12 mouse cellular contexts compared by ENCODE assay signal in the genomic region with DNA sequence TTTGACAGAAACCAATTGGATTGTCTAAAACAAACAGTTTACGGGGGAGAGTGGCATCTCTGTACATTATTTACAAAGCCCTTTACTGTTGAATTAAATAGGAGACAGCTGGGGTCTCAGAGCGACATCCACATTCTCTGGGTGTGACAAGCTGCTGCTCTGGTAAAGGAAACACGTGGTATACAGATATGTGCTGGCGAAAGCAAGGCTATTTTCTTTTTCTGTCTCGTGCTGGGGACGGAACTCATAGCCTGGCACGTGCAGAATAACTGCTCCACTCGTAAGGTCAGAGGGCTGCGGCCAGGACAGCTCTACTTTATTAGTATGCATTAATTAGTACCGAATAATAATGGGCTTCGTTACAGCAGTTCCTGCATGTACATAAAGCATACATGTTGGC. TPM values are rescaled to one million over a fixed set of nuclear protein-coding genes. Genes with fewer than 3 reads are reported as not detected.
A peak's percentile ranks its signal among the peaks of the same experiment; 100 is the strongest.
DNase-seq lines count a peak whose midpoint lies in the region; ATAC-seq and TF ChIP-seq lines count a peak whose summit lies in the region.
"Had no signal": no experiment of that assay in that cellular context is flagged by ENCODE, and none has a peak within 500 bp of the region (broad histone marks: within the 10 kb centered on the region; RNA-seq: fewer than 3 reads in every experiment).

No protein-coding gene starts in this region.

- no peaks in the 10 kb centered on the region for H3K27me3 ChIP-seq in kidney, adult 2 months (replicated peaks; ENCODE audit: control insufficient read depth, insufficient read depth, low read length)
- no peaks in the 10 kb centered on the region for H3K27me3 ChIP-seq in kidney, embryonic 14.5 days (ENCODE audit: control insufficient read depth, insufficient read depth, low read length)
- no peaks in the 10 kb centered on the region for H3K27me3 ChIP-seq in spleen, adult 2 months (ENCODE audit: control insufficient read depth, insufficient read depth, low read length)
- no peaks in the 10 kb centered on the region for H3K27me3 ChIP-seq in heart, postnatal 0 days (ENCODE audit: control insufficient read depth, insufficient read depth, low read length)
- H3K27me3 ChIP-seq in stomach, embryonic 16.5 days (ENCODE audit: control insufficient read depth, insufficient read depth, low read length): no peaks in the 10 kb centered on the region
- H3K27me3 ChIP-seq in hindbrain, embryonic 13.5 days: no peaks in the 10 kb centered on the region
- H3K27me3 ChIP-seq: limb, embryonic 12.5 days had no signal

- H3K9ac ChIP-seq in kidney, embryonic 14.5 days (ENCODE audit: low read depth, low read length): no peak overlapping the region
- H3K9ac ChIP-seq in heart, postnatal 0 days (replicated peaks; ENCODE audit: low read depth, low read length): no peak overlapping the region
- H3K9ac ChIP-seq in stomach, embryonic 16.5 days (ENCODE audit: low read length): no peak overlapping the region
- H3K9ac ChIP-seq in hindbrain, embryonic 13.5 days: no peak overlapping the region
- H3K9ac ChIP-seq: limb, embryonic 12.5 days had no signal

- no peak for TF ChIP-seq EP300 in heart, postnatal 0 days (IDR thresholded peaks at IDR 0.05; ENCODE audit: low read depth)

- TF ChIP-seq POLR2A in kidney, adult 2 months (IDR thresholded peaks at IDR 0.05; ENCODE audit: low read depth, low read length): no peak
- no peak for TF ChIP-seq POLR2A in spleen, adult 2 months (IDR thresholded peaks at IDR 0.05; ENCODE audit: low read depth, low read length)

- intact Hi-C loops in left cerebral cortex, adult 2 months (cut with DNase I): no loop called here

- DNase-seq in kidney, adult 2 months: peak; percentile 26
- no peak for DNase-seq in spleen, adult 2 months (ENCODE audit: low read depth in 1 of 2, low spot score in 2 of 2)
- no peak for DNase-seq in spleen, postnatal 10 days (ENCODE audit: low spot score in 2 of 2)
- peak; percentile 79 for DNase-seq in heart, postnatal 0 days (ENCODE audit: low spot score)
- DNase-seq in left cerebral cortex, adult 2 months (ENCODE audit: extremely low spot score in 1 of 2, low spot score in 2 of 2): no peak
- DNase-seq: cerebellum, adult 9-10 months; gastrocnemius, postnatal 25 days had no signal

- no peak overlapping the region for H3K4me2 ChIP-seq in kidney, embryonic 14.5 days (replicated peaks; ENCODE audit: low read depth, low read length)
- H3K4me2 ChIP-seq in heart, postnatal 0 days (ENCODE audit: low read depth, low read length): peak overlapping the region; percentile 11; the same call in 1 of the 2 replicates
- H3K4me2 ChIP-seq in stomach, embryonic 16.5 days (ENCODE audit: low read depth, low read length): 0 out of 2 replicates have a peak overlapping the region, but pooled peaks have one; percentile 17
- no peak overlapping the region for H3K4me2 ChIP-seq in hindbrain, embryonic 13.5 days
- H3K4me2 ChIP-seq: limb, embryonic 12.5 days had no signal

- no peak overlapping the region for H3K27ac ChIP-seq in kidney, adult 2 months (ENCODE audit: insufficient read depth, low read depth, low read length)
- no peak overlapping the region for H3K27ac ChIP-seq in kidney, embryonic 14.5 days (ENCODE audit: low read depth, low read length)
- peak overlapping the region; percentile 20; the same call in 1 of the 2 replicates for H3K27ac ChIP-seq in spleen, adult 2 months (ENCODE audit: insufficient read depth, low read length)
- no peak overlapping the region for H3K27ac ChIP-seq in heart, postnatal 0 days (ENCODE audit: low read depth)
- H3K27ac ChIP-seq in stomach, embryonic 16.5 days (ENCODE audit: low read length): peak overlapping the region; percentile 21
- H3K27ac ChIP-seq in left cerebral cortex, adult 2 months: no peak overlapping the region
- no peak overlapping the region for H3K27ac ChIP-seq in hindbrain, embryonic 13.5 days
- H3K27ac ChIP-seq: limb, embryonic 12.5 days had no signal

- no peaks in the 10 kb centered on the region for H3K4me1 ChIP-seq in kidney, adult 2 months (ENCODE audit: control insufficient read depth, insufficient read depth, low read length)
- no peaks in the 10 kb centered on the region for H3K4me1 ChIP-seq in kidney, embryonic 14.5 days (ENCODE audit: control insufficient read depth, insufficient read depth, low read length)
- peaks cover 8% of the 10 kb centered on the region; the same call in 1 of the 2 replicates for H3K4me1 ChIP-seq in spleen, adult 2 months (ENCODE audit: control insufficient read depth, insufficient read depth, insufficient read length)
- peaks cover 7% of the 10 kb centered on the region for H3K4me1 ChIP-seq in heart, postnatal 0 days (ENCODE audit: control insufficient read depth, insufficient read depth)
- H3K4me1 ChIP-seq in stomach, embryonic 16.5 days (ENCODE audit: control insufficient read depth, insufficient read depth, low read length): peaks cover 8% of the 10 kb centered on the region
- H3K4me1 ChIP-seq in hindbrain, embryonic 13.5 days (replicated peaks): no peaks in the 10 kb centered on the region
- H3K4me1 ChIP-seq: limb, embryonic 12.5 days had no signal

- H3K36me3 ChIP-seq in kidney, adult 2 months (ENCODE audit: control insufficient read depth, insufficient read depth, low read length): no peaks in the 10 kb centered on the region
- H3K36me3 ChIP-seq in kidney, embryonic 14.5 days (ENCODE audit: control insufficient read depth, insufficient read depth, low read length): no peaks in the 10 kb centered on the region
- H3K36me3 ChIP-seq in spleen, adult 2 months (ENCODE audit: control insufficient read depth, insufficient read depth, low read length): no peaks in the 10 kb centered on the region
- H3K36me3 ChIP-seq in heart, postnatal 0 days (replicated peaks; ENCODE audit: control insufficient read depth, insufficient read depth, low read length): no peaks in the 10 kb centered on the region
- no peaks in the 10 kb centered on the region for H3K36me3 ChIP-seq in stomach, embryonic 16.5 days (ENCODE audit: control insufficient read depth, insufficient read depth, low read length)
- H3K36me3 ChIP-seq in hindbrain, embryonic 13.5 days: no peaks in the 10 kb centered on the region
- H3K36me3 ChIP-seq: limb, embryonic 12.5 days had no signal

- no peak for TF ChIP-seq CTCF in kidney, adult 2 months (conservative IDR thresholded peaks at IDR 0.05; ENCODE audit: insufficient read depth, insufficient read length, low read depth, low read length)
- no peak for TF ChIP-seq CTCF in spleen, adult 2 months (IDR thresholded peaks at IDR 0.05; ENCODE audit: extremely low read depth, insufficient read depth, insufficient read length, insufficient replicate concordance)
- no peak for TF ChIP-seq CTCF in heart, postnatal 0 days (IDR thresholded peaks at IDR 0.05; ENCODE audit: low read depth)
- TF ChIP-seq CTCF in left cerebral cortex, adult 2 months (IDR thresholded peaks at IDR 0.05): no peak

- no peak for ATAC-seq in kidney, embryonic 14.5 days (ENCODE audit: low FRiP score, low TSS enrichment)
- peak; percentile 81 for ATAC-seq in heart, postnatal 0 days (ENCODE audit: insufficient read depth, low read depth)
- peak; percentile 51; the same call in 1 of the 2 replicates for ATAC-seq in stomach, embryonic 16.5 days (ENCODE audit: insufficient read depth, low FRiP score)
- ATAC-seq in hindbrain, embryonic 13.5 days (ENCODE audit: low FRiP score): no peak

- H3K9me3 ChIP-seq in kidney, embryonic 14.5 days (ENCODE audit: control insufficient read depth, low read length): no peaks in the 10 kb centered on the region
- H3K9me3 ChIP-seq in heart, postnatal 0 days (replicated peaks; ENCODE audit: control insufficient read depth, low read length): no peaks in the 10 kb centered on the region
- H3K9me3 ChIP-seq in stomach, embryonic 16.5 days (replicated peaks; ENCODE audit: control insufficient read depth, low read length): no peaks in the 10 kb centered on the region
- no peaks in the 10 kb centered on the region for H3K9me3 ChIP-seq in hindbrain, embryonic 13.5 days

- 52% methylated on average over 11 of the region's 11 CpGs for WGBS in kidney, adult 2 months
- 61% methylated on average over 11 of the region's 11 CpGs for WGBS in kidney, embryonic 14.5 days
- WGBS in spleen, adult 2 months: 14% methylated on average over 11 of the region's 11 CpGs
- WGBS in heart, postnatal 0 days: 29% methylated on average over 11 of the region's 11 CpGs
- 43% methylated on average over 11 of the region's 11 CpGs for WGBS in stomach, embryonic 16.5 days
- 67% methylated on average over 11 of the region's 11 CpGs for WGBS in hindbrain, embryonic 13.5 days

- H3K4me3 ChIP-seq in kidney, adult 2 months (ENCODE audit: insufficient read depth, low read depth, low read length): no peak overlapping the region
- H3K4me3 ChIP-seq in kidney, embryonic 14.5 days (ENCODE audit: low read length): no peak overlapping the region
- H3K4me3 ChIP-seq in spleen, adult 2 months (ENCODE audit: extremely low read depth, insufficient read depth, insufficient read length): peak overlapping the region; percentile 28; the same call in 1 of the 2 replicates
- no peak overlapping the region for H3K4me3 ChIP-seq in heart, postnatal 0 days (ENCODE audit: low read depth, low read length)
- H3K4me3 ChIP-seq in stomach, embryonic 16.5 days (replicated peaks; ENCODE audit: low read length): no peak overlapping the region
- no peak overlapping the region for H3K4me3 ChIP-seq in left cerebral cortex, adult 2 months
- H3K4me3 ChIP-seq in hindbrain, embryonic 13.5 days: no peak overlapping the region
- H3K4me3 ChIP-seq: erythroblast, embryonic 14.5 days; limb, embryonic 12.5 days had no signal

RNA-seq across cellular contexts. Expression of a gene that starts 9.5 kb away (rescaled TPM):
- polyA plus RNA-seq in kidney, adult 2 months (2012; rRNA removed): 1.4 and 2.2 TPM in 2 replicates
- 0.23 and 0.47 TPM in 2 replicates for polyA plus RNA-seq in kidney, embryonic 14.5 days (2014; fragmentation: Nextera tagmentation; extraction: Ambion mirVana)
- polyA plus RNA-seq in spleen, adult 2 months (2012; rRNA removed): 10.5 and 10.6 TPM in 2 replicates
- 0.08 and 1.5 TPM in 2 replicates for total RNA-seq in heart, postnatal 0 days (2014; rRNA removed; ENCODE audit: low replicate concordance)
- 0.61 and 0.71 TPM in 2 replicates for polyA plus RNA-seq in heart, postnatal 0 days (2015; fragmentation: Nextera tagmentation; extraction: Ambion mirVana)
- 1.0 and 1.2 TPM in 2 replicates for polyA plus RNA-seq in stomach, embryonic 16.5 days (2015; fragmentation: Nextera tagmentation; extraction: Ambion mirVana)
- total RNA-seq in left cerebral cortex, adult 2 months (2021): 1 to 10 TPM in 1 of 2 experiments, under 1 TPM in 1; 1.00 to 1.2 TPM
- 0.82 and 0.83 TPM in 2 replicates for polyA plus RNA-seq in hindbrain, embryonic 13.5 days (2015; fragmentation: Nextera tagmentation; extraction: Ambion mirVana)

RNA-seq across cellular contexts. Expression of a gene that starts 38.0 kb away (rescaled TPM):
- 22.2 and 32.2 TPM in 2 replicates for polyA plus RNA-seq in kidney, adult 2 months (2012; rRNA removed)
- polyA plus RNA-seq in kidney, embryonic 14.5 days (2014; fragmentation: Nextera tagmentation; extraction: Ambion mirVana): 176 and 238 TPM in 2 replicates
- 17.8 and 18.2 TPM in 2 replicates for polyA plus RNA-seq in spleen, adult 2 months (2012; rRNA removed)
- total RNA-seq in heart, postnatal 0 days (2014; rRNA removed; ENCODE audit: low replicate concordance): 64.0 and 104 TPM in 2 replicates
- 94.1 and 96.2 TPM in 2 replicates for polyA plus RNA-seq in heart, postnatal 0 days (2015; fragmentation: Nextera tagmentation; extraction: Ambion mirVana)
- polyA plus RNA-seq in stomach, embryonic 16.5 days (2015; fragmentation: Nextera tagmentation; extraction: Ambion mirVana): 138 and 149 TPM in 2 replicates
- total RNA-seq in left cerebral cortex, adult 2 months (2021): 10 to 100 TPM; 91.4 to 92.9 TPM
- polyA plus RNA-seq in hindbrain, embryonic 13.5 days (2015; fragmentation: Nextera tagmentation; extraction: Ambion mirVana): 154 and 156 TPM in 2 replicates

RNA-seq across cellular contexts. Expression of a gene that starts 39.9 kb away (rescaled TPM):
- polyA plus RNA-seq in kidney, adult 2 months (2012; rRNA removed): 346 and 485 TPM in 2 replicates
- polyA plus RNA-seq in kidney, embryonic 14.5 days (2014; fragmentation: Nextera tagmentation; extraction: Ambion mirVana): 1,253 and 1,671 TPM in 2 replicates
- 69.5 and 73.4 TPM in 2 replicates for polyA plus RNA-seq in spleen, adult 2 months (2012; rRNA removed)
- total RNA-seq in heart, postnatal 0 days (2014; rRNA removed; ENCODE audit: low replicate concordance): 340 and 524 TPM in 2 replicates
- 2,178 and 2,289 TPM in 2 replicates for polyA plus RNA-seq in heart, postnatal 0 days (2015; fragmentation: Nextera tagmentation; extraction: Ambion mirVana)
- polyA plus RNA-seq in stomach, embryonic 16.5 days (2015; fragmentation: Nextera tagmentation; extraction: Ambion mirVana): 1,031 and 1,078 TPM in 2 replicates
- total RNA-seq in left cerebral cortex, adult 2 months (2021): 100 to 1,000 TPM; 430 to 458 TPM
- polyA plus RNA-seq in hindbrain, embryonic 13.5 days (2015; fragmentation: Nextera tagmentation; extraction: Ambion mirVana): 1,428 and 1,433 TPM in 2 replicates

Comparison
In these comparisons a context has a peak if more than half of its experiments do, and no peak if none do; other contexts are left out.
1. DNase-seq: peak in kidney, adult 2 months (single experiment) and heart, postnatal 0 days (single experiment); none in spleen, adult 2 months (0 of 2), spleen, postnatal 10 days (0 of 2) and left cerebral cortex, adult 2 months (0 of 2).
2. H3K27ac ChIP-seq: peak in spleen, adult 2 months (single experiment) and stomach, embryonic 16.5 days (single experiment); none in kidney, adult 2 months (single experiment), kidney, embryonic 14.5 days (single experiment), heart, postnatal 0 days (single experiment), left cerebral cortex, adult 2 months (single experiment) and hindbrain, embryonic 13.5 days (single experiment).
3. ATAC-seq: peak in heart, postnatal 0 days (single experiment) and stomach, embryonic 16.5 days (single experiment); none in kidney, embryonic 14.5 days (single experiment) and hindbrain, embryonic 13.5 days (single experiment).
4. H3K4me2 ChIP-seq: peak in heart, postnatal 0 days (single experiment) and stomach, embryonic 16.5 days (single experiment); none in kidney, embryonic 14.5 days (single experiment) and hindbrain, embryonic 13.5 days (single experiment).